Comparison of ENCODE assay signal across 8 mouse cellular contexts in the genomic region with DNA sequence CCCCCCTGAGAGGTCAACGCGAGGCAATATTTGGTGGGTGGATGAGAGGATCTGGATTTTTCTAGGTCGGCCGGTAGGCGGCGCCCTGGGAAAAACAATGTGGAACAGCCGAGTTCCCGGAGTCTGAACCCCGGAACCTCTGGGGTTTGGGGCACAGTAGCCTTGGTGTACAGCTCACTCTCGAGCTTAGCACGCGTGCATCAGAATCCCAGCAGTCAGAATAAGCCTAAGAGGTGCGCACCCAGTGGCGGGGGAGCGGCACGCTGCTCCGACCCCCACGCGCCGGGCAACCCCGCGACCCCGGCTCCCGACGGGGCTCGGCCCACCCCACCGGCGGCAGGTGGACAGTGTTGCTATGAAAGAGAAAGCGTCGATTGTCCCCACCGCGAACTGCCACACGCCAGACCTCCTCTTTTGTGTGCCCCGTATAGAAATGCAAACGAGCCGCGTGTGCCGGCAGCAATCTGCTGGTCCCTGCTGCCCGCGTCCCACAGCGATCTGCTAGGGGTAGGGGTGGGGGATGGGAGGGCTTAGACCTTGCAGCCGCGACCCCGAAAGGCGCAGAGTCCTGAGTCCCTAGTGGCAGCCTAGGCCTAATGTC. TPM values are rescaled to one million over a fixed set of nuclear protein-coding genes. Genes with fewer than 3 reads are reported as not detected.
DNase-seq lines count a peak whose midpoint lies in the region; ATAC-seq and TF ChIP-seq lines count a peak whose summit lies in the region.

No protein-coding gene starts in this region.

- H3K4me1 ChIP-seq in heart, embryonic 14.5 days (ENCODE audit: control insufficient read depth in 2 of 2, insufficient read depth in 2 of 2, low read length in 2 of 2), result peaks cover 28 to 31% of the 10 kb centered on the region in 2 experiments
- H3K4me1 ChIP-seq in liver, embryonic 14.5 days (replicated peaks; ENCODE audit: control insufficient read depth in 2 of 2, insufficient read depth in 2 of 2, low read length in 1 of 2), result peaks cover 45 to 49% of the 10 kb centered on the region in 2 experiments
- peaks cover 29% of the 10 kb centered on the region for H3K4me1 ChIP-seq in neural tube, embryonic 11.5 days (ENCODE audit: control insufficient read depth, insufficient read depth, low read length)
- H3K4me1 ChIP-seq in stomach, embryonic 16.5 days (ENCODE audit: control insufficient read depth, insufficient read depth, low read length), result peaks cover 31% of the 10 kb centered on the region

- no peak for TF ChIP-seq EP300 in liver, embryonic 14.5 days (IDR thresholded peaks at IDR 0.05; ENCODE audit: low read depth)

- H3K9me3 ChIP-seq in heart, embryonic 14.5 days (ENCODE audit: control insufficient read depth, low read length), result no peaks in the 10 kb centered on the region
- H3K9me3 ChIP-seq in liver, embryonic 14.5 days (ENCODE audit: control insufficient read depth, low read length), result no peaks in the 10 kb centered on the region
- no peaks in the 10 kb centered on the region for H3K9me3 ChIP-seq in neural tube, embryonic 11.5 days (ENCODE audit: control insufficient read depth, low read length)
- H3K9me3 ChIP-seq in stomach, embryonic 16.5 days (replicated peaks; ENCODE audit: control insufficient read depth, low read length), result no peaks in the 10 kb centered on the region

- ATAC-seq in erythroid progenitor cell, adult 5-6 weeks (replicated peaks; ENCODE audit: low FRiP score, poor library complexity, severe bottlenecking), result peak; percentile 10; the same call in 1 of the 2 replicates
- ATAC-seq in heart, embryonic 14.5 days (ENCODE audit: insufficient number of reproducible peaks, insufficient read depth, low FRiP score, low read depth), result no peak
- ATAC-seq in liver, embryonic 14.5 days (ENCODE audit: insufficient read depth), result no peak
- peak; percentile 79 for ATAC-seq in neural tube, embryonic 11.5 days (ENCODE audit: insufficient read depth, low FRiP score, low TSS enrichment)
- ATAC-seq in stomach, embryonic 16.5 days (ENCODE audit: insufficient read depth, low FRiP score), result peak; percentile 30; the same call in 1 of the 2 replicates

- WGBS in heart, embryonic 14.5 days, result under 1% methylated on average over 45 of the region's 45 CpGs
- WGBS in liver, embryonic 14.5 days (ENCODE audit: insufficient replicate concordance), result under 1% methylated on average over 45 of the region's 45 CpGs
- WGBS in neural tube, embryonic 11.5 days, result under 1% methylated on average over 45 of the region's 45 CpGs
- under 1% methylated on average over 45 of the region's 45 CpGs for WGBS in stomach, embryonic 16.5 days

- peak; percentile 85 to 86 for DNase-seq in B cell, adult 2 months
- DNase-seq in brain, adult 2 months (ENCODE audit: low read depth, low spot score), result peak; percentile 86
- DNase-seq in kidney, postnatal 25 days, result peak; percentile 82 to 90
- DNase-seq in liver, embryonic 14.5 days (ENCODE audit: low read depth in 3 of 3, low spot score in 3 of 3), result peak in 2 of 3 experiments; percentile 66 to 76
- peak; percentile 90 for DNase-seq in neural tube, embryonic 11.5 days (ENCODE audit: low spot score)

- TF ChIP-seq CTCF in liver, embryonic 14.5 days (IDR thresholded peaks at IDR 0.05; ENCODE audit: low read depth), result peak; percentile 81

- H3K4me3 ChIP-seq in heart, embryonic 14.5 days (ENCODE audit: control insufficient read depth in 1 of 2, insufficient read depth in 1 of 2, low read depth in 1 of 2, low read length in 2 of 2), result peak overlapping the region; percentile 77 to 81
- H3K4me3 ChIP-seq in liver, embryonic 14.5 days (ENCODE audit: insufficient read depth in 1 of 2, low read depth in 2 of 2, low read length in 2 of 2), result peak overlapping the region; percentile 63 to 76
- H3K4me3 ChIP-seq in neural tube, embryonic 11.5 days (ENCODE audit: low read depth, low read length), result peak overlapping the region; percentile 73
- H3K4me3 ChIP-seq in stomach, embryonic 16.5 days (replicated peaks; ENCODE audit: low read length), result peak overlapping the region; percentile 67

- H3K9ac ChIP-seq in heart, embryonic 14.5 days (ENCODE audit: low read length), result peak overlapping the region; percentile 85
- peak overlapping the region; percentile 53 for H3K9ac ChIP-seq in liver, embryonic 14.5 days (replicated peaks)
- H3K9ac ChIP-seq in neural tube, embryonic 11.5 days (ENCODE audit: low read length), result peak overlapping the region; percentile 55
- peak overlapping the region; percentile 78 for H3K9ac ChIP-seq in stomach, embryonic 16.5 days (ENCODE audit: low read length)

- H3K27ac ChIP-seq in heart, embryonic 14.5 days (replicated peaks in 1 of 2; ENCODE audit: control insufficient read depth in 1 of 2, insufficient read depth in 1 of 2, low read depth in 2 of 2, low read length in 2 of 2), result peak overlapping the region; percentile 87 to 97
- peak overlapping the region; percentile 46 for H3K27ac ChIP-seq in liver, embryonic 14.5 days
- H3K27ac ChIP-seq in neural tube, embryonic 11.5 days (ENCODE audit: low read depth, low read length), result peak overlapping the region; percentile 78
- peak overlapping the region; percentile 92 for H3K27ac ChIP-seq in stomach, embryonic 16.5 days (ENCODE audit: low read length)

- H3K27me3 ChIP-seq in heart, embryonic 14.5 days (ENCODE audit: control insufficient read depth, insufficient read depth, low read length), result peaks cover under 1% of the 10 kb centered on the region; the same call in 1 of the 2 replicates
- no peaks in the 10 kb centered on the region for H3K27me3 ChIP-seq in liver, embryonic 14.5 days (ENCODE audit: control insufficient read depth, insufficient read depth, low read length)
- H3K27me3 ChIP-seq in neural tube, embryonic 11.5 days (ENCODE audit: control insufficient read depth, insufficient read depth, low read length), result peaks cover 37% of the 10 kb centered on the region
- H3K27me3 ChIP-seq in stomach, embryonic 16.5 days (ENCODE audit: control insufficient read depth, insufficient read depth, low read length), result peaks cover 14% of the 10 kb centered on the region; the same call in 1 of the 2 replicates

- H3K4me2 ChIP-seq in heart, embryonic 14.5 days (ENCODE audit: low read length), result peak overlapping the region; percentile 90
- H3K4me2 ChIP-seq in liver, embryonic 14.5 days (ENCODE audit: low read depth), result peak overlapping the region; percentile 99
- H3K4me2 ChIP-seq in neural tube, embryonic 11.5 days (ENCODE audit: low read depth), result peak overlapping the region; percentile 83
- peak overlapping the region; percentile 96 for H3K4me2 ChIP-seq in stomach, embryonic 16.5 days (ENCODE audit: low read depth, low read length)

- H3K36me3 ChIP-seq in heart, embryonic 14.5 days (ENCODE audit: control insufficient read depth, insufficient read depth, low read length), result no peaks in the 10 kb centered on the region; the same call in 1 of the 2 replicates
- no peaks in the 10 kb centered on the region for H3K36me3 ChIP-seq in liver, embryonic 14.5 days (replicated peaks; ENCODE audit: control insufficient read depth, insufficient read depth, low read depth)
- H3K36me3 ChIP-seq in neural tube, embryonic 11.5 days (ENCODE audit: control insufficient read depth, insufficient read depth, low read length), result no peaks in the 10 kb centered on the region
- H3K36me3 ChIP-seq in stomach, embryonic 16.5 days (ENCODE audit: control insufficient read depth, insufficient read depth, low read length), result no peaks in the 10 kb centered on the region

RNA-seq across cellular contexts. Expression of gene Gadd45g, which starts 0.8 kb away (rescaled TPM):
- 4.3 TPM in 1 of 2 replicates, not detected in the other for total RNA-seq in erythroid progenitor cell, adult 5-6 weeks (2015; ENCODE audit: low replicate concordance)
- total RNA-seq in erythroid progenitor cell, adult 5-6 weeks (2017; ENCODE audit: low replicate concordance), result 9.4 TPM in 1 of 2 replicates, not detected in the other
- polyA plus RNA-seq in heart, embryonic 14.5 days (2014; fragmentation: Nextera tagmentation; extraction: Ambion mirVana), result 41.4 and 41.6 TPM in 2 replicates
- polyA plus RNA-seq in liver, embryonic 14.5 days (2012; rRNA removed), result 11.4 and 14.4 TPM in 2 replicates
- polyA plus RNA-seq in liver, embryonic 14.5 days (2014; fragmentation: Nextera tagmentation; extraction: Ambion mirVana), result 12.7 and 14.5 TPM in 2 replicates
- 149 and 170 TPM in 2 replicates for polyA plus RNA-seq in neural tube, embryonic 11.5 days (2014; fragmentation: Nextera tagmentation; extraction: Ambion mirVana)
- 41.4 and 44.0 TPM in 2 replicates for polyA plus RNA-seq in stomach, embryonic 16.5 days (2015; fragmentation: Nextera tagmentation; extraction: Ambion mirVana)

RNA-seq across cellular contexts. Expression of gene Sema4d, which starts 52.1 kb away (rescaled TPM):
- 9.6 and 14.1 TPM in 2 replicates for total RNA-seq in erythroid progenitor cell, adult 5-6 weeks (2015; ENCODE audit: low replicate concordance)
- 6.3 and 10.2 TPM in 2 replicates for total RNA-seq in erythroid progenitor cell, adult 5-6 weeks (2017; ENCODE audit: low replicate concordance)
- 17.4 and 21.1 TPM in 2 replicates for polyA plus RNA-seq in heart, embryonic 14.5 days (2014; fragmentation: Nextera tagmentation; extraction: Ambion mirVana)
- polyA plus RNA-seq in liver, embryonic 14.5 days (2012; rRNA removed), result 4.2 and 4.7 TPM in 2 replicates
- 4.6 and 6.1 TPM in 2 replicates for polyA plus RNA-seq in liver, embryonic 14.5 days (2014; fragmentation: Nextera tagmentation; extraction: Ambion mirVana)
- polyA plus RNA-seq in neural tube, embryonic 11.5 days (2014; fragmentation: Nextera tagmentation; extraction: Ambion mirVana), result 6.7 and 7.4 TPM in 2 replicates
- 11.5 and 14.1 TPM in 2 replicates for polyA plus RNA-seq in stomach, embryonic 16.5 days (2015; fragmentation: Nextera tagmentation; extraction: Ambion mirVana)

Comparison
In these comparisons a context has a peak if more than half of its experiments do, and no peak if none do; other contexts are left out.
1. ATAC-seq: peak in erythroid progenitor cell, adult 5-6 weeks (single experiment), neural tube, embryonic 11.5 days (single experiment) and stomach, embryonic 16.5 days (single experiment); none in heart, embryonic 14.5 days (single experiment) and liver, embryonic 14.5 days (single experiment).
2. Peak in every context shown above with its lines, with median percentiles within 50 percentile points of each other: DNase-seq, H3K27ac ChIP-seq, H3K4me2 ChIP-seq, H3K4me3 ChIP-seq and H3K9ac ChIP-seq.